Mouse (Mus musculus): Measurements from ENCODE around the gene Cfap100. TPM values are rescaled to one million over a fixed set of nuclear protein-coding genes. Genes with fewer than 3 reads are reported as not detected.

The Cfap100 gene
- total and polyA plus RNA-seq, 3 experiments, result 0.10 TPM; not detected in 2

DNA sequence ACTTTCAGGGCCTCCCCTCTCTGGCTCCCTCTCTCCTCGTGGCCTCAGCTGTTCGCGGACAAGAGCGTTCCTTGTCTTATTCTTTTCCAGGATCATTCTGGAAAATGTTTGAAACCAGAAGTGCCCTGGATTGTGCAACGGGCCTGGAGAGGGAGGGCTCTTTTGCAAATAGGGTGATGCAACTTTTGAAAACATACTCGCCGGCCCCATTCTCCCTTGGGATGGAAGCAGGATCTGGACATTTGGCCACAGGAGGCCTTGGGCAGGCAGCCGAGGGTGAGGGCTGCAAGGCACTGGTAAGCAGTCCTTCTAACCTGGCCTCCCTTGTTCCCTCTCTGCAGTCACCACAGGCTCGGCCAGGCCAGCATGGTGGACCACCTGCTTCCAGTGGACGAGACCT is 37.5 kb upstream of the Cfap100 start:
- H3K36me3 ChIP-seq (replicated peaks in 1 of 2; ENCODE audit: control insufficient read depth in 1 of 2, insufficient read depth in 1 of 2, low read length in 1 of 2), result no peaks in the 10 kb centered on the region
- in situ Hi-C loops (cut with MboI; ENCODE audit: low pct_ligation_motif_present, low pct_unique_long_range_greater_than_20kb, low sequenced_read_pairs) (no loop called here), dilution Hi-C loops (cut with MboI; ENCODE audit: extremely low pct_ligation_motif_present, extremely low pct_unique_long_range_greater_than_20kb, low sequenced_read_pairs) (no loop called here)
- no peak overlapping the region for H3K4me3 ChIP-seq (replicated peaks in 1 of 3; ENCODE audit: low read depth in 2 of 3, low read length in 2 of 3, poor library complexity in 1 of 3)
- no peak overlapping the region for H3K27ac ChIP-seq (ENCODE audit: insufficient read depth, low read depth)
- no peak for TF ChIP-seq TCF12 (IDR thresholded peaks at IDR 0.05; ENCODE audit: low read depth, low read length)
- no peak for TF ChIP-seq MXI1 (IDR thresholded peaks at IDR 0.05; ENCODE audit: low read depth, low read length)
- TF ChIP-seq RCOR1 (conservative IDR thresholded peaks at IDR 0.05; ENCODE audit: low read depth, low read length), result no peak
- TF ChIP-seq SIN3A (IDR thresholded peaks at IDR 0.05; ENCODE audit: low read length), result no peak
- TF ChIP-seq MAZ (IDR thresholded peaks at IDR 0.05; ENCODE audit: low read depth, low read length), result no peak
- no peak for TF ChIP-seq ETS1 (conservative IDR thresholded peaks at IDR 0.05; ENCODE audit: low read depth, low read length)
- no peak for TF ChIP-seq USF1 (IDR thresholded peaks at IDR 0.05; ENCODE audit: low read depth, low read length)
- no peak for TF ChIP-seq NRF1 (IDR thresholded peaks at IDR 0.05; ENCODE audit: low read depth, low read length)
- TF ChIP-seq UBTF (IDR thresholded peaks at IDR 0.05; ENCODE audit: low read depth, low read length), result no peak
- no peak for TF ChIP-seq BHLHE40 (IDR thresholded peaks at IDR 0.05; ENCODE audit: low read depth, low read length)
- no peak for TF ChIP-seq RAD21 (IDR thresholded peaks at IDR 0.05; ENCODE audit: low read depth, low read length)
- no peak for TF ChIP-seq IRF4 (IDR thresholded peaks at IDR 0.05; ENCODE audit: low read depth, low read length)
- no peak for TF ChIP-seq GABPA (IDR thresholded peaks at IDR 0.05; ENCODE audit: insufficient replicate concordance, low read depth, low read length)
- no peak for TF ChIP-seq ZKSCAN1 (IDR thresholded peaks at IDR 0.05; ENCODE audit: borderline replicate concordance, low read depth, low read length)
- no peak for TF ChIP-seq MAX (IDR thresholded peaks at IDR 0.05; ENCODE audit: low read length)
- no peak for TF ChIP-seq ZC3H11A (IDR thresholded peaks at IDR 0.05; ENCODE audit: low read depth, low read length)
- TF ChIP-seq CTCF (conservative IDR thresholded peaks at IDR 0.05 in 1 of 2, IDR thresholded peaks at IDR 0.05 in 1 of 2; ENCODE audit: low read depth in 2 of 2, low read length in 2 of 2), result no peak
- TF ChIP-seq EP300 (IDR thresholded peaks at IDR 0.05; ENCODE audit: low read length), result no peak
- no peak for TF ChIP-seq NELFE (IDR thresholded peaks at IDR 0.05; ENCODE audit: low read depth, low read length)
- no peak for TF ChIP-seq MAFK (IDR thresholded peaks at IDR 0.05; ENCODE audit: insufficient replicate concordance, low read length)
- peaks cover 65% of the 10 kb centered on the region for H3K27me3 ChIP-seq (replicated peaks)
- H3K9ac ChIP-seq (ENCODE audit: insufficient read depth, low read depth), result no peak overlapping the region
- H3K79me2 ChIP-seq (replicated peaks; ENCODE audit: control insufficient read depth, extremely low read depth, insufficient read depth, poor library complexity, severe bottlenecking), result no peaks in the 10 kb centered on the region
- no peaks in the 10 kb centered on the region for H3K4me1 ChIP-seq (ENCODE audit: control insufficient read depth in 1 of 2, insufficient read depth in 2 of 2)
- peaks cover 6% of the 10 kb centered on the region for H3K9me3 ChIP-seq (replicated peaks; ENCODE audit: low read length)
- H3K4me2 ChIP-seq (ENCODE audit: insufficient read depth, low read depth, poor library complexity, severe bottlenecking), result no peak overlapping the region
- no peak for DNase-seq (ENCODE audit: extremely low read depth)

DNA sequence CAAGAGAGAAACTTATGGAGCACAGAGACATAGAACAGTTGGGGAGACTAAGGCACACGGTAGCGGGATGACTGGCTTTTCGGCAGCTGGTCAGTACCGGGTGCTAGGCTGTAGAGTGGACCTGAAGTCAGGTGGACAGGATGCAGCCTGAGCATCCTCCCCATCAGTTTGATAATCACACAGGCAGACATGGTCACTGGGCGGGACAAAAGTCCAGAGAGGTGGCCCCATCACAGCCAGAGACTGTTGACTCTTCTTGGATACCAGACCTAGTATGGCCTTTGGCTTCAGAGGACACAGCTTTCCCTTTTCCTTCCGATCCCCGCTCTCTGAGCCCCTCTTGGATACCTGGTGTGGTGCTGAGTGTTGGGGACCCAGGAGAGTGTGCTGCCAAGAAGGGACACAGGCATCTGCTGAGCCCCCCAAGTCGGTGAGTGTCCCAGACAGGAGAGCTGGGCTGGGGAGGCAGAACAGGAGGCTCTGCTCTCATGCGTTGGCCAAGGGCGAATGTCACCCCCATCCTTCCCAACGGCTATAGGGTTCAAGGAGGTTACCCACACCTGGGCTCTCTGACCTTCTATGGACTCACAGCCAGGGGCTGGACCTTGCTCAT is 36.5 kb upstream of the Cfap100 start:
- TF ChIP-seq ZKSCAN1 (IDR thresholded peaks at IDR 0.05; ENCODE audit: borderline replicate concordance, low read depth, low read length) (no peak), EP300 (IDR thresholded peaks at IDR 0.05; ENCODE audit: low read length) (no peak), SMC3 (IDR thresholded peaks at IDR 0.05; ENCODE audit: low read depth, low read length) (no peak), E2F4 (IDR thresholded peaks at IDR 0.05; ENCODE audit: insufficient replicate concordance, low read depth, low read length) (no peak), MYC (IDR thresholded peaks at IDR 0.05; ENCODE audit: low read depth, low read length) (no peak), NELFE (IDR thresholded peaks at IDR 0.05; ENCODE audit: low read depth, low read length) (no peak), TBP (conservative IDR thresholded peaks at IDR 0.05; ENCODE audit: low read depth, low read length) (no peak), UBTF (IDR thresholded peaks at IDR 0.05; ENCODE audit: low read depth, low read length) (no peak), IRF4 (IDR thresholded peaks at IDR 0.05; ENCODE audit: low read depth, low read length) (no peak), CHD2 (IDR thresholded peaks at IDR 0.05; ENCODE audit: low read length) (no peak), NRF1 (IDR thresholded peaks at IDR 0.05; ENCODE audit: low read depth, low read length) (no peak), RAD21 (IDR thresholded peaks at IDR 0.05; ENCODE audit: low read depth, low read length) (no peak)
- Histone ChIP-seq H3K4me3 (replicated peaks in 1 of 3; ENCODE audit: low read depth in 2 of 3, low read length in 2 of 3, poor library complexity in 1 of 3) (no peak overlapping the region), H3K79me2 (replicated peaks; ENCODE audit: control insufficient read depth, extremely low read depth, insufficient read depth, poor library complexity, severe bottlenecking) (no peaks in the 10 kb centered on the region), H3K9ac (ENCODE audit: insufficient read depth, low read depth) (no peak overlapping the region), H3K9me3 (replicated peaks; ENCODE audit: low read length) (peaks cover 6% of the 10 kb centered on the region), H3K27ac (ENCODE audit: insufficient read depth, low read depth) (no peak overlapping the region), H3K27me3 (replicated peaks) (peaks cover 64% of the 10 kb centered on the region), H3K4me1 (ENCODE audit: control insufficient read depth in 1 of 2, insufficient read depth in 2 of 2) (no peaks in the 10 kb centered on the region), H3K36me3 (replicated peaks in 1 of 2; ENCODE audit: control insufficient read depth in 1 of 2, insufficient read depth in 1 of 2, low read length in 1 of 2) (no peaks in the 10 kb centered on the region), H3K4me2 (ENCODE audit: insufficient read depth, low read depth, poor library complexity, severe bottlenecking) (no peak overlapping the region)
- dilution Hi-C loops (cut with MboI; ENCODE audit: extremely low pct_ligation_motif_present, extremely low pct_unique_long_range_greater_than_20kb, low sequenced_read_pairs) (no loop called here), in situ Hi-C loops (cut with MboI; ENCODE audit: low pct_ligation_motif_present, low pct_unique_long_range_greater_than_20kb, low sequenced_read_pairs) (no loop called here)
- no peak for DNase-seq (ENCODE audit: extremely low read depth)

All from CH12.LX (cell line).